Mouse (Mus musculus): ENCODE results near the gene Prrt3.

Prrt3 gene

GRCm38 (mm10) chr6:113455007-113455406 lies 46.7 kb downstream of the Prrt3 start:
- ATAC-seq (ENCODE audit: insufficient number of reproducible peaks, low FRiP score, low TSS enrichment): no peak

- ATAC-seq (ENCODE audit: insufficient number of reproducible peaks, low FRiP score, low TSS enrichment): no peak
Observed at GRCm38 (mm10) chr6:113451839-113452238, 49.9 kb downstream of the Prrt3 start.

- peak; percentile 26; the same call in 1 of the 2 replicates for ATAC-seq (ENCODE audit: insufficient number of reproducible peaks, low FRiP score, low TSS enrichment)
Observed at GRCm38 (mm10) chr6:113447639-113448038, 54.1 kb downstream of the Prrt3 start.

DNA sequence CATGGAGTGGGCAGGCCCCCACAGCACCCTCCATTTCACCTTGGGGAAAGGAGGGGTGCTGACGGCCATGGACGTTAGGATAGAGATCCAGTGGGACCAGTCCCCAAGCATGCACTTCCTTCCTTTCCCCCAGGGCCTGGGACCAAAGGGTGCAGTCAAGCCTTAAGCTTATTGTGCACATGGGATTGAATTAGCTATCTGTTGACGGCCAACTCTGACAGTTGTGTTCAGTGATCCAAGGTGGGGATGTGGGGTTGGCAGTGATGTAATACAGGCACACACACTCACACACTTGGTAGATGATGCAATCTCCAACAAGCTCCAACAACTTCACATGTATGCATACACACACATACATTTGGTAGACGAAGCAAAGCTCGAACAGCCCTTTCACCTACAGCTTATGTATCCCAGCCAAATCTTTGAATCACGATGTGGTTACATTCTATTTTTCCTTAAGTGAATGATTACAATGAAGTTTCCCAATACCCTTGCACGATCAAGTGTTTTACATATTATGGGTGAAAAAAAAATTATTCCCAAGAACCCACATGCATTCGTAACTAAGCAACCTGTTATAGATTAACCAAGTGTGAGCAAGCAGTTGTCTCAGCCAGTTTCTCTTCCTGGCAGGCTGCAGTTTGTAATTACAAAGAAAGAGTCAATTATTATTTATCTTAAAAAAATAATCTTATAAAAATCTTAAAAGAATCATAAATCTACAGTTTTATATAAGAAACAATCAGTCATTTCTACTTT lies 57.3 kb downstream of the Prrt3 start:
- no peak for ATAC-seq (ENCODE audit: insufficient number of reproducible peaks, low FRiP score, low TSS enrichment)
